Mouse (Mus musculus) midbrain, embryonic 16.5 days (tissue): ENCODE measurements around the gene Emc1. TPM values are rescaled to one million over a fixed set of nuclear protein-coding genes. Genes with fewer than 3 reads are reported as not detected.

Experiments
- ATAC-seq: fragments of 200-750 bp; cut with Nextera tagmentation; 2 replicates; pipeline ENCODE4 v1.8.0; 2017; ENCODE audit warnings: moderate TSS enrichment
- H3K27ac ChIP-seq: fragments of 300-500 bp; sonication (generic); 2 replicates; pipeline ENCODE4 v1.5.1; 2014; ENCODE audit warnings: mild to moderate bottlenecking, low read length, mixed read lengths
- H3K27me3 ChIP-seq: fragments of 300-500 bp; sonication (generic); 2 replicates; pipeline ENCODE4 v1.6.1; 2014; ENCODE audit warnings: low read depth, low read length, mixed read lengths; ENCODE audit not compliant: control insufficient read depth, insufficient read depth
- H3K36me3 ChIP-seq: fragments of 300-500 bp; sonication (generic); 2 replicates; pipeline ENCODE4 v1.6.1; 2014; ENCODE audit warnings: mild to moderate bottlenecking, low read length, moderate library complexity, mixed read lengths; ENCODE audit not compliant: control insufficient read depth, insufficient read depth
- H3K4me1 ChIP-seq: fragments of 300-500 bp; sonication (generic); 2 replicates; pipeline ENCODE4 v1.6.1; 2014; ENCODE audit warnings: mild to moderate bottlenecking, low read length, mixed read lengths; ENCODE audit not compliant: control insufficient read depth, insufficient read depth
- H3K4me2 ChIP-seq: fragments of 300-500 bp; sonication (generic); 2 replicates; pipeline ENCODE4 v1.6.1; 2014; ENCODE audit warnings: mild to moderate bottlenecking, low read length, mixed read lengths
- H3K4me3 ChIP-seq: fragments of 300-500 bp; sonication (generic); 2 replicates; pipeline ENCODE4 v1.5.1; 2014; ENCODE audit warnings: low read depth, mild to moderate bottlenecking, low read length, moderate library complexity, mixed read lengths
- H3K9ac ChIP-seq: fragments of 300-500 bp; sonication (generic); 2 replicates; pipeline ENCODE4 v1.6.1; 2014; ENCODE audit warnings: low read depth, low read length, mixed read lengths
- H3K9me3 ChIP-seq: fragments of 300-500 bp; sonication (generic); replicated peaks from 2 replicates; pipeline ENCODE4 v1.6.1; 2014; ENCODE audit warnings: mild to moderate bottlenecking, low read length, mixed read lengths; ENCODE audit not compliant: control insufficient read depth, poor library complexity, severe bottlenecking
- WGBS: fragments of 180-500 bp; shearing (Covaris S2); extraction: QIAGEN DNeasy Blood & Tissue Kit; methylation state at CpG from one replicate; pipeline ENCODE4 v1.1.7; 2014; 5-methylcytosine and 5-hydroxymethylcytosine counted together
- polyA plus RNA-seq: library from polyadenylated mRNA; unstranded; fragments of >200 nt; fragmentation: Nextera tagmentation; extraction: Ambion mirVana; gene quantifications from 2 replicates; pipeline ENCODE4 v1.2.1, GENCODE M21; 2015

The Emc1 gene
- polyA plus RNA-seq, 1 experiment from 2014 or later, result 49.4 TPM

DNA sequence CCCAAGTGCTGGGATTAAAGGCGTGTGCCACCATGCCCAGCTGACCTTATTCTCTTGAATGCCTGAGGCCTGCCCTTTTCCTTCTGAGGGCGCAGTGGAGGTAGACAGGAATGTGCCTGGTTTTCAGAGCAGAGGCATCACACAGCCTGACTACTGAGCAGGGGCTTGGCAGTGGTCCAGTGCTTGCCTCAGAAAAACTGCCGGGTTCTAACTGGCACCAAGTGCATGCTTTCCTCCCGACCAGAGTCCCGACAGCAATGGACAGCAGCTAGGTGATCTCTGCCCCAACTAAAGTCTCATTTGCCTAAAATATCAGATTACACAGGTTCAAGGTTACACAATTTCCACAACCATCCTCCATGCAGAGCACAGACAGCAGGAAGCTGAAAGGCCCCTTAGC, 8.7 kb upstream of the Emc1 start:
- no peaks in the 10 kb centered on the region for H3K4me1 ChIP-seq
- H3K36me3 ChIP-seq, result peaks cover 11% of the 10 kb centered on the region
- no peak overlapping the region for H3K4me3 ChIP-seq
- H3K9me3 ChIP-seq, result no peaks in the 10 kb centered on the region
- WGBS, result 70% methylated on average over 5 of the region's 5 CpGs
- no peak overlapping the region for H3K9ac ChIP-seq
- H3K27me3 ChIP-seq, result no peaks in the 10 kb centered on the region
- no peak overlapping the region for H3K27ac ChIP-seq
- H3K4me2 ChIP-seq, result no peak overlapping the region
- ATAC-seq, result no peak

DNA sequence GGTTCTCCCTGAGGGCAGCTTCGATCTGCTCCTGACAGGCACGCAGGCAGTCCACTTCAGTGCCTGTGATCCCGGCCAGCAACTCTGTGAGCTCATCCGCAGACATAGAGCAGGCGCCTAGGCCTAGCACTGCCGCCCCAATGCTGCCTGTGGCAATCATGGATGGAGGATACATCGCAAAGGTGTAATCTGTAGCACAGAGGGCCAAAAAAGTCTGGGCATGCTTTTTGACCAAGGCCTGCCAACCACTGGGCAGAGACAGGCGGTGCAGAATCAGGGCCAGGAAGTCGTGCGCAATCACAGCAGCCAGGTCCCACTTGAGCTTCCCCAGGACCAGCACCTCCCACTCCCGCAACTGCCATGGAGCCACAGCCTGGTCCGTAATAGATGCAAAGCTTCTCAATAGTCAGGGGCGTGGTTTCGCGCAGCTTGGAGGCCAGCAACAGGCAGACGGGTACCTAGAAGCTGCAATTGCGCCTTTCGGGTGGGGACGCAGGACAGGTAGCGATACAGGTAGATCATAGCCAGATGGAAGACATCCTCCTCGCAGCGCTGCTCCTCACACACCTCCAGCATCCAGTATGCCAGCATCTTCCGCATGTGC, 6.9 kb upstream of the Emc1 start:
- no peak for ATAC-seq
- Histone ChIP-seq H3K27me3 (no peaks in the 10 kb centered on the region), H3K9me3 (no peaks in the 10 kb centered on the region), H3K27ac (no peak overlapping the region), H3K4me3 (no peak overlapping the region), H3K4me2 (no peak overlapping the region), H3K9ac (no peak overlapping the region), H3K4me1 (peaks cover 1% of the 10 kb centered on the region), H3K36me3 (peaks cover 15% of the 10 kb centered on the region)
- 64% methylated on average over 23 of the region's 23 CpGs for WGBS

DNA sequence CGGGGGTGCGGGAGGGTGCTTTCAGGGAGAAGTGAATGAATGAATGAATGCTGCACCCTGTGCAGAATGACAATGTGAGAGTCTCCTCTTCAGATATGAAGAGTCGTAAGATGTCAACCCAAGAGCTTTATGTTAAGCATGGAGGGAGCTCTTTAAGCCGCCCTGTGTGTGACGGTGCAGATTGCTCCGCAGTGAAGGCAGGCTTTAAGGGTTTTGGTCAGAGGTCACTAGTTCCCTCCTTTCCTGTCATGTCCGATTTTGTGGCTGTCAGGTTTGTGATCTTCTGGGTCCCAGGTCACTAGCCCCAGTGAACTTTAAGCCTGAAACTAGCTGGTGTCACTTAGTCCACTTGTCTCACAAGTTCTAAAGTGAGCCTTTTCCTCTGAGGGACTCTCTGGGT, 445 bp downstream of the Emc1 start:
- Histone ChIP-seq H3K36me3 (peaks cover 18% of the 10 kb centered on the region), H3K27me3 (no peaks in the 10 kb centered on the region), H3K4me2 (peak overlapping the region; percentile 92), H3K4me3 (peak overlapping the region; percentile 67), H3K27ac (peak overlapping the region; percentile 97), H3K9ac (peak overlapping the region; percentile 84), H3K4me1 (peaks cover 18% of the 10 kb centered on the region), H3K9me3 (no peaks in the 10 kb centered on the region)
- 1% methylated on average over 7 of the region's 7 CpGs for WGBS
- ATAC-seq, result peak; percentile 47; the same call in 1 of the 2 replicates

DNA sequence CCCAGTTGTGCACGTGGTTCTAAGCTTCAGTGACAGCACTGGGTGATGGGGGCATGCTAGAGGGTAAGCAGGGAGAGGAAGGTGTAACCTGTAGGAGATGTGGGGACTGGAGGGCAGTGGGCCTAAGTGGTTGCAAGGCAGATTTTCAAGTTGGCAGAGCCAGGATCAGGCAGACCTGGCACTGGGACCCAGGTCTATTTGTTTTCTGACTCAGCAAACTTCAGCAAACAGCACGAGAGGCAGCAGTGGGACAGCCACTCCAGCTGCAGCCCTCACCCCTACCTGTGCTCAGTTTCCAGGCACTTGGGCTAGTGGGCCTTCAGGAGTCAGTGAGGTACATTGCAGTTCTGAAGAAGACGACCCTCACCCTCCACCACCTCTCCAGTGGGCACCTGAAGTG, 4.8 kb downstream of the Emc1 start:
- H3K27ac ChIP-seq, result no peak overlapping the region
- peaks cover 39% of the 10 kb centered on the region for H3K36me3 ChIP-seq
- H3K4me3 ChIP-seq, result no peak overlapping the region
- H3K27me3 ChIP-seq, result no peaks in the 10 kb centered on the region
- no peaks in the 10 kb centered on the region for H3K9me3 ChIP-seq
- ATAC-seq, result no peak
- H3K9ac ChIP-seq, result no peak overlapping the region
- no peak overlapping the region for H3K4me2 ChIP-seq
- 87% methylated on average over 3 of the region's 3 CpGs for WGBS
- peaks cover 6% of the 10 kb centered on the region for H3K4me1 ChIP-seq

DNA sequence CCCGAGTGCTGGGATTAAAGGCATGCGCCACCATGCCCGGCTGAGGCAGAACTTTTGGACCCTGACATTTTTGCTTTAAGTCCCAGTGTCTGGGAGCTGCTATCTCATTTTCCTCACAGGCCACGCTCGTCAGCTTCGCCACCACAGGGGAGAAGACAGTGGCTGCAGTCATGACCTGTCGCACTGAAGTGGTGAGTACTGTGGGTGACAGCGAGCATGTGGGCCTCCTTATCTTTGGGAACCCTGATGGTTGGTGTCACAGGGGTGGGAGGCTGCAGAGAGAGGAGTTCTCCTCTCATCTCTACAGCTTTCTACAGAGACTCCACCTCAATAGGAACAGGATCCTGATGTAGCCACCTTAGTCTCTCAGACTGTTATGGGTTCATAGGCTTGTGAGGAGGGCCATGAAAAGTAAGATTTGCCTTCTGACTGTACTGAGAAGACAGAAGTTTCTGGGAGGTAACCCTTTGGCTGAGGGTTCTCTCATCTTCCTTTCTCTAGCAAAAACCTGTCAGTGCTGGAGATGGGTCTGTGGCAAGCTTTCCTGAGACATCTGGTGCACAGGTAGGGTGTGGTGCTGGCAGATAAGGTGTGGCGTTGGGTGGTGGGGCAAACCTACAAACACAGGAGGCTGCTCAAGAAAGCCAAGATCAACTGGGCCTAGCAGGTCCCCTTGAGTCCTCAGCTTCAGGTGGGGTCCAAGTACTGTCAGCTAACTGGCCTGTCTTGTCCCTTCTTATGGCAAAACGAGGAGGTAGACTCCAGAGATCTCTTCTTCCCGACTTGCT, 8.6 kb downstream of the Emc1 start:
- ATAC-seq, result no peak
- H3K4me3 ChIP-seq, result no peak overlapping the region
- H3K4me2 ChIP-seq, result no peak overlapping the region
- H3K9me3 ChIP-seq, result no peaks in the 10 kb centered on the region
- no peak overlapping the region for H3K27ac ChIP-seq
- no peaks in the 10 kb centered on the region for H3K4me1 ChIP-seq
- WGBS, result 95% methylated on average over 11 of the region's 11 CpGs
- H3K27me3 ChIP-seq, result no peaks in the 10 kb centered on the region
- peaks cover 64% of the 10 kb centered on the region for H3K36me3 ChIP-seq
- H3K9ac ChIP-seq, result no peak overlapping the region

DNA sequence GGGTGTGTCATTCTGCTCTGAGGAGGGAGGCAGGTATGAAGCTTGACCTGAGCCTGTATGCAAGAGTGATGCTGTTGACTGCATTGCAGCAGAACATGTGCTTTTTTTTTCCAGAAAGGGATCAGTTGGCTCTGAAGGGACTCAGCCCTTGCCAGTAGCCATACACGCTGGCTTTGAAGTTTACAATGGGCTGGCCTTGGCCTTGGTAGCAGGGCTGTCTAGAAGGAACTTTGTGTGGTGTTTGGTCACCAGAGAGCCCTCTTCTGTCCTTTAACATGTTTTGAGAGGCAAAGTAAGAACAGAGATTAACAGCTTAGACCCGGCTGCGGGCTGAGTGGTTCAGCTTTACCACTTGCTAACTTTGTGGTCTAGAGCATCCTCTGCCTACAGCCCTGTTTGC, 14.9 kb downstream of the Emc1 start:
- no peak overlapping the region for H3K27ac ChIP-seq
- no peaks in the 10 kb centered on the region for H3K9me3 ChIP-seq
- no peak overlapping the region for H3K4me2 ChIP-seq
- H3K36me3 ChIP-seq, result peaks cover 77% of the 10 kb centered on the region
- 94% methylated on average over 3 of the region's 3 CpGs for WGBS
- ATAC-seq, result no peak
- no peak overlapping the region for H3K9ac ChIP-seq
- H3K4me1 ChIP-seq, result no peaks in the 10 kb centered on the region
- no peaks in the 10 kb centered on the region for H3K27me3 ChIP-seq
- no peak overlapping the region for H3K4me3 ChIP-seq

DNA sequence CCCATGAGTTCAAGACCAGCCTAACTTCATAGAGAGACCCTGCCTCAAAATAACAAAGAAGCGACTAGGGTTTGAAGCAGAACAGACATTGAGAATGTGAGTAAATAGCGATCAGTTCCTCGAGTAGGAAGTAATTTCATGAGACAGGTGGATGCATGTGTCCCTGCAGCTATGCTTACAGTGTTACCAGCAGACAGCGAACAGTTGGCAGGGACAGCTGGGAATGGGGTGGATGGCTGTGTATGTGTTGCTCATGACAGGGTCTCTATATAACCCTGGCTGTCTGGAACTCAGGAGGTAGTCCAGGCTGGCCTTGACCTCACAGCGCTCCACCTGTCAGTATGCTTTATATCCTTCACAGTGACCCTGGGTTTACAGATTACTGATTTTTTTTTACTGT, 15.7 kb downstream of the Emc1 start:
- Histone ChIP-seq H3K4me3 (no peak overlapping the region), H3K27ac (no peak overlapping the region), H3K27me3 (no peaks in the 10 kb centered on the region), H3K9me3 (no peaks in the 10 kb centered on the region), H3K36me3 (peaks cover 74% of the 10 kb centered on the region), H3K4me2 (no peak overlapping the region), H3K9ac (no peak overlapping the region), H3K4me1 (no peaks in the 10 kb centered on the region)
- no peak for ATAC-seq
- 98% methylated on average over 5 of the region's 5 CpGs for WGBS

DNA sequence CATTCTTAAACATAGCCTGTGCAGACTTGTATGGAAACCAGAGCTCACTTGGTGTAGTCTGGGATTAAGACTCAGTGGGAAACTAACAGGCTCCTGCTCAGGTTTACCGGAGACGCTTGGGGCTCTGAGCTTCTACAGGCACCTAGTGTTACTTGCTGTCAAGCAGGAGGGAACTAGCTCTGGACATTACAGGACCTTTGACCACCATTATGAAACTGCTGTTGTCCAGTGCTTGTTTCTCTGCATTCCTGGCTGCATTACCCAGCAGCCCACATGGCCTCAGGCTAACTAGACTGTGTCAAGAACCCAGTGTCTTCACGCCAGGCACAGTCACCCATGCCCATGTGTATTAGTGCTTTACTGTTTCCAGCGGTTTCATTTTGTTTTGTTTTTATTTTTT, 20.7 kb downstream of the Emc1 start:
- 98% methylated on average over 4 of the region's 4 CpGs for WGBS
- Histone ChIP-seq H3K9me3 (no peaks in the 10 kb centered on the region), H3K36me3 (peaks cover 48% of the 10 kb centered on the region), H3K27ac (no peak overlapping the region), H3K4me3 (no peak overlapping the region), H3K4me2 (no peak overlapping the region), H3K9ac (no peak overlapping the region), H3K27me3 (no peaks in the 10 kb centered on the region), H3K4me1 (no peaks in the 10 kb centered on the region)
- no peak for ATAC-seq

DNA sequence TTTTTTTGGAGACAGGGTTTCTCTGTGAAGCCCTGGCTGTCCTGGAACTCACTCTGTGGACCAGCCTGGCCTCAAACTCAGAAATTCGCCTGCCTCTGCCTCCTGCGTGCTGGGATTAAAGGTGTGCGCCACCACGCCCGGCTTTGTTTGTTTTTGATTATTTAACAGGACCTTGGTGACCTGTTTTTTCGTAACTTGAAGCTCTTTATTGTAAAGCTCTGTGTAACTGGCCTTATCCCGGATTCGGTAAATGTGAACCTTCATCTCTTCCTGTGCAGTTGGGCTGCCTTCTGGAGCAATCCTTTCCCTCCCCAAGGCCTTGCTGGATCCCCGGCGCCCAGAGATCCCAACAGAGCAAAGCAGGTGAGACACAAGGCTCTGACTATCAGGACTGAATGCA, 21.1 kb downstream of the Emc1 start:
- ATAC-seq, result no peak
- H3K27ac ChIP-seq, result no peak overlapping the region
- H3K4me1 ChIP-seq, result no peaks in the 10 kb centered on the region
- no peaks in the 10 kb centered on the region for H3K27me3 ChIP-seq
- 95% methylated on average over 10 of the region's 10 CpGs for WGBS
- no peaks in the 10 kb centered on the region for H3K9me3 ChIP-seq
- no peak overlapping the region for H3K9ac ChIP-seq
- H3K36me3 ChIP-seq, result peaks cover 47% of the 10 kb centered on the region
- no peak overlapping the region for H3K4me3 ChIP-seq
- no peak overlapping the region for H3K4me2 ChIP-seq
